8 mouse cellular contexts compared by ENCODE assay signal in the genomic region with DNA sequence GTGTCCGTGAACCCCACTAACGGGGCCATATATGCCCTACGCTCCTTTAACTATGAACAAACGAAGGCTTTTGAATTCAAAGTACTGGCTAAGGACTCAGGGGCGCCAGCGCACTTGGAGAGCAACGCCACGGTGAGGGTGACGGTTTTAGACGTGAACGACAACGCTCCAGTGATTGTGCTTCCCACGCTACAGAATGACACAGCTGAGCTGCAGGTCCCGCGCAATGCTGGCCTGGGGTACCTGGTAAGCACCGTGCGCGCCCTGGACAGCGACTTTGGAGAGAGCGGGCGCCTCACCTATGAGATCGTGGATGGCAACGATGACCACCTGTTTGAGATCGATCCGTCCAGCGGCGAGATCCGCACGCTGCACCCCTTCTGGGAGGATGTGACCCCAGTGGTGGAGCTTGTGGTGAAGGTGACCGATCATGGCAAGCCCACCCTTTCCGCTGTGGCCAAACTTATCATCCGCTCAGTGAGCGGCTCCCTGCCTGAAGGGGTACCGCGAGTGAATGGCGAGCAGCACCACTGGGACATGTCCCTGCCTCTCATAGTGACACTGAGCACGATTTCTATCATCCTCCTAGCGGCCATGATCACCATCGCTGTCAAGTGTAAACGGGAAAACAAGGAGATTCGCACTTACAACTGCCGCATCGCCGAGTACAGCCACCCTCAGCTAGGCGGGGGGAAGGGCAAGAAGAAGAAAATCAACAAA. TPM values are rescaled to one million over a fixed set of nuclear protein-coding genes. Genes with fewer than 3 reads are reported as not detected.
DNase-seq lines count a peak whose midpoint lies in the region; ATAC-seq and TF ChIP-seq lines count a peak whose summit lies in the region.

No protein-coding gene starts in this region.

- H3K4me1 ChIP-seq in heart, embryonic 15.5 days (replicated peaks), result peaks cover 49% of the 10 kb centered on the region
- H3K4me1 ChIP-seq in liver, embryonic 14.5 days (replicated peaks; ENCODE audit: control insufficient read depth in 2 of 2, insufficient read depth in 2 of 2, low read length in 1 of 2), result no peaks in the 10 kb centered on the region; a peak in 1 of 4 replicates

- DNase-seq in gastrocnemius, adult 2 months, result peak; percentile 25
- DNase-seq in gastrocnemius, postnatal 36 days, result no peak
- peak; percentile 62 for DNase-seq in embryo, embryonic 10 days (ENCODE audit: low spot score)
- DNase-seq in kidney, postnatal 10 days, result peak; percentile 28
- DNase-seq in liver, embryonic 14.5 days (ENCODE audit: low read depth in 3 of 3, low spot score in 3 of 3), result no peak
- DNase-seq in retina, postnatal 7 days (ENCODE audit: low read depth, low spot score), result peak; percentile 6
- no peak for DNase-seq in spleen, postnatal 4 days (ENCODE audit: low spot score in 2 of 2)

- TF ChIP-seq EP300 in liver, embryonic 14.5 days (IDR thresholded peaks at IDR 0.05; ENCODE audit: low read depth), result no peak

- H3K36me3 ChIP-seq in heart, embryonic 15.5 days, result no peaks in the 10 kb centered on the region
- no peaks in the 10 kb centered on the region for H3K36me3 ChIP-seq in liver, embryonic 14.5 days (replicated peaks; ENCODE audit: control insufficient read depth, insufficient read depth, low read depth)

- H3K27me3 ChIP-seq in heart, embryonic 15.5 days, result peaks cover 34% of the 10 kb centered on the region
- H3K27me3 ChIP-seq in liver, embryonic 14.5 days (ENCODE audit: control insufficient read depth, insufficient read depth, low read length), result peaks cover 54% of the 10 kb centered on the region

- H3K4me3 ChIP-seq in gastrocnemius, adult 2 months, result peak overlapping the region; percentile 77
- H3K4me3 ChIP-seq in heart, embryonic 15.5 days, result peak overlapping the region; percentile 69
- H3K4me3 ChIP-seq in liver, embryonic 14.5 days (ENCODE audit: insufficient read depth in 1 of 2, low read depth in 2 of 2, low read length in 2 of 2), result peak overlapping the region in 1 of 2 experiments; percentile 2; a peak in 1 of 4 replicates

- no peaks in the 10 kb centered on the region for H3K9me3 ChIP-seq in heart, embryonic 15.5 days (replicated peaks)
- H3K9me3 ChIP-seq in liver, embryonic 14.5 days (ENCODE audit: control insufficient read depth, low read length), result no peaks in the 10 kb centered on the region

- intact Hi-C loops in gastrocnemius, adult 2 months (cut with DNase I), result no loop called here
- intact Hi-C loops in gastrocnemius, postnatal 36 days (cut with DNase I), result no loop called here

- TF ChIP-seq CTCF in gastrocnemius, adult 2 months (IDR thresholded peaks at IDR 0.05), result no peak
- peak; percentile 9; the same call in 1 of the 2 replicates for TF ChIP-seq CTCF in liver, embryonic 14.5 days (IDR thresholded peaks at IDR 0.05; ENCODE audit: low read depth)

- peak overlapping the region; percentile 94 for H3K4me2 ChIP-seq in heart, embryonic 15.5 days
- no peak overlapping the region for H3K4me2 ChIP-seq in liver, embryonic 14.5 days (ENCODE audit: low read depth)

- no peak for ATAC-seq in heart, embryonic 15.5 days (replicated peaks; ENCODE audit: insufficient number of reproducible peaks, insufficient read depth, low FRiP score, low read depth)
- ATAC-seq in liver, embryonic 14.5 days (ENCODE audit: insufficient read depth), result no peak

- peak overlapping the region; percentile 12; the same call in 1 of the 2 replicates for H3K9ac ChIP-seq in heart, embryonic 15.5 days
- H3K9ac ChIP-seq in liver, embryonic 14.5 days (replicated peaks), result no peak overlapping the region

- WGBS in heart, embryonic 15.5 days, result 4% methylated on average over 45 of the region's 45 CpGs
- 4% methylated on average over 44 of the region's 45 CpGs for WGBS in liver, embryonic 14.5 days (ENCODE audit: insufficient replicate concordance)

- H3K27ac ChIP-seq in gastrocnemius, adult 2 months, result peak overlapping the region; percentile 63
- H3K27ac ChIP-seq in heart, embryonic 15.5 days, result no peak overlapping the region
- no peak overlapping the region for H3K27ac ChIP-seq in liver, embryonic 14.5 days

RNA-seq across cellular contexts. Expression of gene Pcdh17, which starts 4.5 kb away (rescaled TPM):
- total RNA-seq in gastrocnemius, adult 2 months (2021), result under 1 TPM; 0.51 to 0.61 TPM
- total RNA-seq in gastrocnemius, postnatal 36 days (2021), result under 1 TPM; 0.62 to 0.87 TPM
- 2.8 and 3.2 TPM in 2 replicates for polyA plus RNA-seq in heart, embryonic 15.5 days (2015; fragmentation: Nextera tagmentation; extraction: Ambion mirVana)
- 0.21 and 0.28 TPM in 2 replicates for polyA plus RNA-seq in liver, embryonic 14.5 days (2012; rRNA removed)
- 0.57 and 0.73 TPM in 2 replicates for polyA plus RNA-seq in liver, embryonic 14.5 days (2014; fragmentation: Nextera tagmentation; extraction: Ambion mirVana)

Comparison
In these comparisons a context has a peak if more than half of its experiments do, and no peak if none do; other contexts are left out.
1. DNase-seq: peak in gastrocnemius, adult 2 months (single experiment), embryo, embryonic 10 days (single experiment), kidney, postnatal 10 days (single experiment) and retina, postnatal 7 days (single experiment); none in gastrocnemius, postnatal 36 days (0 of 2), liver, embryonic 14.5 days (0 of 3) and spleen, postnatal 4 days (0 of 2).